Mouse (Mus musculus) midbrain, embryonic 16.5 days (tissue): Measurements from ENCODE around the gene Olfr553. TPM values are rescaled to one million over a fixed set of nuclear protein-coding genes. Genes with fewer than 3 reads are reported as not detected.

Source experiments
- ATAC-seq: fragments of 200-750 bp; cut with Nextera tagmentation; 2 replicates; pipeline ENCODE4 v1.8.0; 2017; ENCODE audit warnings: moderate TSS enrichment
- H3K27ac ChIP-seq: fragments of 300-500 bp; sonication (generic); 2 replicates; pipeline ENCODE4 v1.5.1; 2014; ENCODE audit warnings: mild to moderate bottlenecking, low read length, mixed read lengths
- H3K27me3 ChIP-seq: fragments of 300-500 bp; sonication (generic); 2 replicates; pipeline ENCODE4 v1.6.1; 2014; ENCODE audit warnings: low read depth, low read length, mixed read lengths; ENCODE audit not compliant: control insufficient read depth, insufficient read depth
- H3K36me3 ChIP-seq: fragments of 300-500 bp; sonication (generic); 2 replicates; pipeline ENCODE4 v1.6.1; 2014; ENCODE audit warnings: mild to moderate bottlenecking, low read length, moderate library complexity, mixed read lengths; ENCODE audit not compliant: control insufficient read depth, insufficient read depth
- H3K4me1 ChIP-seq: fragments of 300-500 bp; sonication (generic); 2 replicates; pipeline ENCODE4 v1.6.1; 2014; ENCODE audit warnings: mild to moderate bottlenecking, low read length, mixed read lengths; ENCODE audit not compliant: control insufficient read depth, insufficient read depth
- H3K4me2 ChIP-seq: fragments of 300-500 bp; sonication (generic); 2 replicates; pipeline ENCODE4 v1.6.1; 2014; ENCODE audit warnings: mild to moderate bottlenecking, low read length, mixed read lengths
- H3K4me3 ChIP-seq: fragments of 300-500 bp; sonication (generic); 2 replicates; pipeline ENCODE4 v1.5.1; 2014; ENCODE audit warnings: low read depth, mild to moderate bottlenecking, low read length, moderate library complexity, mixed read lengths
- H3K9ac ChIP-seq: fragments of 300-500 bp; sonication (generic); 2 replicates; pipeline ENCODE4 v1.6.1; 2014; ENCODE audit warnings: low read depth, low read length, mixed read lengths
- H3K9me3 ChIP-seq: fragments of 300-500 bp; sonication (generic); replicated peaks from 2 replicates; pipeline ENCODE4 v1.6.1; 2014; ENCODE audit warnings: mild to moderate bottlenecking, low read length, mixed read lengths; ENCODE audit not compliant: control insufficient read depth, poor library complexity, severe bottlenecking
- WGBS: fragments of 180-500 bp; shearing (Covaris S2); extraction: QIAGEN DNeasy Blood & Tissue Kit; methylation state at CpG from one replicate; pipeline ENCODE4 v1.1.7; 2014; 5-methylcytosine and 5-hydroxymethylcytosine counted together
- polyA plus RNA-seq: library from polyadenylated mRNA; unstranded; fragments of >200 nt; fragmentation: Nextera tagmentation; extraction: Ambion mirVana; gene quantifications from 2 replicates; pipeline ENCODE4 v1.2.1, GENCODE M21; 2015

The Olfr553 gene
- polyA plus RNA-seq, 1 experiment from 2014 or later = not detected

GRCm38 (mm10) chr7:102597378-102598031 is 20.5 kb downstream of the Olfr553 start, which contains the start of gene Olfr552:
Gene Olfr552 (plus strand): TSS chr7:102597770.
- Histone ChIP-seq H3K9ac (no peak within 1 kb of the TSS), H3K27me3 (no peaks in the 10 kb centered on the region), H3K4me3 (no peak within 1 kb of the TSS), H3K4me1 (no peaks in the 10 kb centered on the region), H3K36me3 (no peaks in the 10 kb centered on the region), H3K9me3 (no peaks in the 10 kb centered on the region), H3K27ac (no peak within 1 kb of the TSS), H3K4me2 (no peak within 1 kb of the TSS)
- ATAC-seq = no peak
- WGBS = 93% methylated on average over 1 of the region's 1 CpGs

- ATAC-seq = no peak
- H3K9ac ChIP-seq = no peak within 1 kb of the TSS
- H3K27ac ChIP-seq = no peak within 1 kb of the TSS
- H3K9me3 ChIP-seq = no peaks in the 10 kb centered on the region
- no peaks in the 10 kb centered on the region for H3K36me3 ChIP-seq
- 98% methylated on average over 3 of the region's 3 CpGs for WGBS
- H3K4me2 ChIP-seq = no peak within 1 kb of the TSS
- no peaks in the 10 kb centered on the region for H3K27me3 ChIP-seq
- no peaks in the 10 kb centered on the region for H3K4me1 ChIP-seq
- H3K4me3 ChIP-seq = no peak within 1 kb of the TSS
Measured at GRCm38 (mm10) chr7:102591786-102592185, 26.2 kb downstream of the Olfr553 start, which contains the start of gene Olfr551. Gene Olfr551 (minus strand): TSS chr7:102591886.

GRCm38 (mm10) chr7:102575998-102576397 is 42.0 kb downstream of the Olfr553 start:
- no peaks in the 10 kb centered on the region for H3K27me3 ChIP-seq
- no peaks in the 10 kb centered on the region for H3K36me3 ChIP-seq
- no peak for ATAC-seq
- H3K9ac ChIP-seq = no peak overlapping the region
- H3K9me3 ChIP-seq = no peaks in the 10 kb centered on the region
- H3K4me2 ChIP-seq = no peak overlapping the region
- 58% methylated on average over 6 of the region's 6 CpGs for WGBS
- H3K27ac ChIP-seq = no peak overlapping the region
- H3K4me1 ChIP-seq = peaks cover 6% of the 10 kb centered on the region; the same call in 1 of the 2 replicates
- no peak overlapping the region for H3K4me3 ChIP-seq

- H3K36me3 ChIP-seq = no peaks in the 10 kb centered on the region
- H3K27ac ChIP-seq = no peak overlapping the region; the same call in 1 of the 2 replicates
- H3K27me3 ChIP-seq = no peaks in the 10 kb centered on the region
- 32% methylated on average over 3 of the region's 3 CpGs for WGBS
- ATAC-seq = peak; percentile 82
- H3K4me2 ChIP-seq = no peak overlapping the region
- no peak overlapping the region for H3K9ac ChIP-seq
- H3K9me3 ChIP-seq = no peaks in the 10 kb centered on the region
- H3K4me1 ChIP-seq = peaks cover 6% of the 10 kb centered on the region; the same call in 1 of the 2 replicates
- no peak overlapping the region for H3K4me3 ChIP-seq
Measured at GRCm38 (mm10) chr7:102573174-102573830, 44.7 kb downstream of the Olfr553 start.

- 97% methylated on average over 8 of the region's 8 CpGs for WGBS
- no peak for ATAC-seq
- H3K9me3 ChIP-seq = no peaks in the 10 kb centered on the region
- peaks cover 6% of the 10 kb centered on the region; the same call in 1 of the 2 replicates for H3K4me1 ChIP-seq
- H3K27ac ChIP-seq = no peak within 1 kb of the TSS
- H3K9ac ChIP-seq = no peak within 1 kb of the TSS
- no peaks in the 10 kb centered on the region for H3K27me3 ChIP-seq
- no peak within 1 kb of the TSS for H3K4me3 ChIP-seq
- H3K4me2 ChIP-seq = no peak within 1 kb of the TSS
- H3K36me3 ChIP-seq = no peaks in the 10 kb centered on the region
Measured at GRCm38 (mm10) chr7:102571142-102571541, 46.9 kb downstream of the Olfr553 start, which contains the start of gene Olfr550. Gene Olfr550 (plus strand): TSS chr7:102571442.

- no peak overlapping the region for H3K4me2 ChIP-seq
- 89% methylated on average over 4 of the region's 4 CpGs for WGBS
- H3K9ac ChIP-seq = no peak overlapping the region
- no peak for ATAC-seq
- no peaks in the 10 kb centered on the region for H3K4me1 ChIP-seq
- H3K4me3 ChIP-seq = no peak overlapping the region
- H3K36me3 ChIP-seq = no peaks in the 10 kb centered on the region
- H3K9me3 ChIP-seq = no peaks in the 10 kb centered on the region
- H3K27ac ChIP-seq = no peak overlapping the region
- no peaks in the 10 kb centered on the region for H3K27me3 ChIP-seq
Measured at GRCm38 (mm10) chr7:102566219-102566618, 51.8 kb downstream of the Olfr553 start.

- no peaks in the 10 kb centered on the region for H3K4me1 ChIP-seq
- H3K4me2 ChIP-seq = peak within 1 kb of the TSS; percentile 39
- no peaks in the 10 kb centered on the region for H3K9me3 ChIP-seq
- H3K36me3 ChIP-seq = no peaks in the 10 kb centered on the region
- no peak for ATAC-seq
- 24% methylated on average over 10 of the region's 10 CpGs for WGBS
- H3K27ac ChIP-seq = no peak within 1 kb of the TSS
- H3K4me3 ChIP-seq = peak within 1 kb of the TSS; percentile 22; the same call in 1 of the 2 replicates
- no peak within 1 kb of the TSS for H3K9ac ChIP-seq
- no peaks in the 10 kb centered on the region for H3K27me3 ChIP-seq
Measured at GRCm38 (mm10) chr7:102564999-102565997, 52.7 kb downstream of the Olfr553 start, which contains the start of gene Trim21. Gene Trim21 (minus strand): TSS chr7:102565486.
